Mouse (Mus musculus) left cerebral cortex, postnatal 14 days (tissue): ENCODE data around the gene Frmd5. TPM values are rescaled to one million over a fixed set of nuclear protein-coding genes. Genes with fewer than 3 reads are reported as not detected.
"Not testable (repeated sequence)": the region's sequence is repeated elsewhere in the genome, so short reads cannot be mapped to it uniquely, and the experiment has no call there.

Experiments used
- DNase-seq, 2 experiments: peaks; one replicate each; pipeline ENCODE4 v3.0.0; 2021 to 2022; ENCODE audit warnings: low spot score in 2 of 2, mixed read lengths in 1 of 2
- intact Hi-C: fragments of 180-260 bp; cut with DNase I; formaldehyde crosslinking; loops from one replicate; pipeline ENCODE4 v1.15.1; 2025
- total RNA-seq, 2 experiments: library from RNA; stranded (reverse); gene quantifications; 2 replicates each; pipeline ENCODE4 v1.2.3; 2021

Frmd5 gene
- total RNA-seq, 2 experiments from 2014 or later = 47.7 to 54.5 TPM

- no peak for DNase-seq
- intact Hi-C loops = no loop called here
Measured at GRCm38 (mm10) chr2:121594660-121595291, 212.1 kb downstream of the Frmd5 start.

- no peak for DNase-seq
- intact Hi-C loops = no loop called here
Measured at GRCm38 (mm10) chr2:121594131-121594530, 212.8 kb downstream of the Frmd5 start.

GRCm38 (mm10) chr2:121588309-121588694 lies 218.6 kb downstream of the Frmd5 start:
- intact Hi-C loops = no loop called here
- peak in 1 of 2 experiments; percentile 15 for DNase-seq

GRCm38 (mm10) chr2:121587523-121588308 lies 219.2 kb downstream of the Frmd5 start:
- no peak for DNase-seq
- intact Hi-C loops = no loop called here

- no peak for DNase-seq
- intact Hi-C loops = no loop called here
Measured at GRCm38 (mm10) chr2:121584705-121585104, 222.2 kb downstream of the Frmd5 start.

- intact Hi-C loops = no loop called here
- no peak for DNase-seq
Measured at GRCm38 (mm10) chr2:121583468-121584116, 223.3 kb downstream of the Frmd5 start.

GRCm38 (mm10) chr2:121582809-121583376 lies 224.0 kb downstream of the Frmd5 start:
- no peak for DNase-seq
- intact Hi-C loops = no loop called here

- intact Hi-C loops = no loop called here
- DNase-seq = no peak
Measured at GRCm38 (mm10) chr2:121575741-121576201, 231.1 kb downstream of the Frmd5 start.

- no peak for DNase-seq
- intact Hi-C loops = loop anchor here (5.0 kb wide), 1 partner anchor 118 kb away; no protein-coding TSS in a partner anchor
Measured at GRCm38 (mm10) chr2:121574066-121574630, 232.7 kb downstream of the Frmd5 start.

- intact Hi-C loops = loop anchor here (2.0 to 5.0 kb wide), 2 partner anchors 121 to 261 kb away; no protein-coding TSS in a partner anchor
- peak; percentile 91 for DNase-seq
Measured at GRCm38 (mm10) chr2:121571780-121572179, 235.1 kb downstream of the Frmd5 start.

- peak; percentile 22 to 47 for DNase-seq
- intact Hi-C loops = loop anchor here (2.0 to 5.0 kb wide), 2 partner anchors 121 to 262 kb away; no protein-coding TSS in a partner anchor
Measured at GRCm38 (mm10) chr2:121570999-121571655, 235.8 kb downstream of the Frmd5 start.

GRCm38 (mm10) chr2:121570049-121570448 lies 236.8 kb downstream of the Frmd5 start:
- intact Hi-C loops = loop anchor here (2.0 to 5.0 kb wide), 2 partner anchors 122 to 263 kb away; no protein-coding TSS in a partner anchor

GRCm38 (mm10) chr2:121565911-121566310 lies 241.0 kb downstream of the Frmd5 start:
- intact Hi-C loops = no loop called here

More at GRCm38 (mm10) chr2:121570049-121570448, 236.8 kb downstream of the Frmd5 start:
- DNase-seq = no peak

GRCm38 (mm10) chr2:121563117-121563516 lies 243.8 kb downstream of the Frmd5 start:
- no peak for DNase-seq
- intact Hi-C loops = no loop called here

More at GRCm38 (mm10) chr2:121565911-121566310, 241.0 kb downstream of the Frmd5 start:
- DNase-seq = no peak

- intact Hi-C loops = no loop called here
- no peak for DNase-seq
Measured at GRCm38 (mm10) chr2:121551271-121551670, 255.6 kb downstream of the Frmd5 start.

- intact Hi-C loops = no loop called here
- no peak for DNase-seq
Measured at GRCm38 (mm10) chr2:121549630-121550029, 257.3 kb downstream of the Frmd5 start.

GRCm38 (mm10) chr2:121544829-121545228 lies 262.1 kb downstream of the Frmd5 start:
- no peak for DNase-seq
- intact Hi-C loops = no loop called here

GRCm38 (mm10) chr2:121525056-121525455 lies 281.8 kb downstream of the Frmd5 start:
- DNase-seq = peak; percentile 44 to 74

GRCm38 (mm10) chr2:121522830-121523229 lies 284.1 kb downstream of the Frmd5 start:
- intact Hi-C loops, DNase-seq: not testable (repeated sequence)

More at GRCm38 (mm10) chr2:121525056-121525455, 281.8 kb downstream of the Frmd5 start:
- intact Hi-C loops = no loop called here
